Mouse (Mus musculus): Measurements from ENCODE around the gene Fnip2. TPM values are rescaled to one million over a fixed set of nuclear protein-coding genes. Genes with fewer than 3 reads are reported as not detected.

The Fnip2 gene
- polyA plus RNA-seq, 1 experiment from 2014 or later: 7.4 TPM

GRCm38 (mm10) chr3:79491614-79492013 is 76.0 kb downstream of the Fnip2 start:
- 53% methylated on average over 3 of the region's 3 CpGs for WGBS
- Histone ChIP-seq H3K4me1 (ENCODE audit: control insufficient read depth, insufficient read depth, low read length) (no peaks in the 10 kb centered on the region), H3K36me3 (ENCODE audit: control insufficient read depth, insufficient read depth, low read length) (peaks cover 15% of the 10 kb centered on the region; the same call in 1 of the 2 replicates)

GRCm38 (mm10) chr3:79490102-79490501 is 77.5 kb downstream of the Fnip2 start:
- 88% methylated on average over 5 of the region's 5 CpGs for WGBS
- H3K9ac ChIP-seq (replicated peaks; ENCODE audit: low read depth, low read length): no peak overlapping the region
- H3K4me3 ChIP-seq (ENCODE audit: low read depth, low read length): no peak overlapping the region
- no peak for ATAC-seq (ENCODE audit: insufficient number of reproducible peaks, insufficient read depth, low FRiP score, low read depth)
- H3K4me1 ChIP-seq (ENCODE audit: control insufficient read depth, insufficient read depth, low read length): no peaks in the 10 kb centered on the region
- H3K9me3 ChIP-seq (ENCODE audit: control insufficient read depth, low read depth, low read length): no peaks in the 10 kb centered on the region
- H3K27ac ChIP-seq (ENCODE audit: low read length): no peak overlapping the region
- H3K36me3 ChIP-seq (ENCODE audit: control insufficient read depth, insufficient read depth, low read length): peaks cover 17% of the 10 kb centered on the region; the same call in 1 of the 2 replicates
- H3K27me3 ChIP-seq (ENCODE audit: control insufficient read depth, insufficient read depth, low read length): no peaks in the 10 kb centered on the region
- H3K4me2 ChIP-seq (replicated peaks; ENCODE audit: low read depth, low read length): no peak overlapping the region

More at GRCm38 (mm10) chr3:79491614-79492013, 76.0 kb downstream of the Fnip2 start:
- ATAC-seq (ENCODE audit: insufficient number of reproducible peaks, insufficient read depth, low FRiP score, low read depth): no peak
- H3K9me3 ChIP-seq (ENCODE audit: control insufficient read depth, low read depth, low read length): no peaks in the 10 kb centered on the region
- H3K9ac ChIP-seq (replicated peaks; ENCODE audit: low read depth, low read length): no peak overlapping the region
- no peak overlapping the region for H3K27ac ChIP-seq (ENCODE audit: low read length)
- H3K4me2 ChIP-seq (replicated peaks; ENCODE audit: low read depth, low read length): no peak overlapping the region
- no peaks in the 10 kb centered on the region for H3K27me3 ChIP-seq (ENCODE audit: control insufficient read depth, insufficient read depth, low read length)
- no peak overlapping the region for H3K4me3 ChIP-seq (ENCODE audit: low read depth, low read length)

GRCm38 (mm10) chr3:79488025-79488424 is 79.6 kb downstream of the Fnip2 start:
- H3K4me3 ChIP-seq (ENCODE audit: low read depth, low read length): no peak overlapping the region
- peaks cover 15% of the 10 kb centered on the region; the same call in 1 of the 2 replicates for H3K36me3 ChIP-seq (ENCODE audit: control insufficient read depth, insufficient read depth, low read length)
- ATAC-seq (ENCODE audit: insufficient number of reproducible peaks, insufficient read depth, low FRiP score, low read depth): no peak
- WGBS: 92% methylated on average over 7 of the region's 7 CpGs
- H3K9me3 ChIP-seq (ENCODE audit: control insufficient read depth, low read depth, low read length): no peaks in the 10 kb centered on the region
- H3K4me2 ChIP-seq (replicated peaks; ENCODE audit: low read depth, low read length): no peak overlapping the region
- H3K4me1 ChIP-seq (ENCODE audit: control insufficient read depth, insufficient read depth, low read length): no peaks in the 10 kb centered on the region
- H3K27me3 ChIP-seq (ENCODE audit: control insufficient read depth, insufficient read depth, low read length): no peaks in the 10 kb centered on the region
- no peak overlapping the region for H3K9ac ChIP-seq (replicated peaks; ENCODE audit: low read depth, low read length)
- no peak overlapping the region for H3K27ac ChIP-seq (ENCODE audit: low read length)

- no peak overlapping the region for H3K4me3 ChIP-seq (ENCODE audit: low read depth, low read length)
- H3K27ac ChIP-seq (ENCODE audit: low read length): no peak overlapping the region
- no peak for ATAC-seq (ENCODE audit: insufficient number of reproducible peaks, insufficient read depth, low FRiP score, low read depth)
- no peaks in the 10 kb centered on the region for H3K27me3 ChIP-seq (ENCODE audit: control insufficient read depth, insufficient read depth, low read length)
- no peaks in the 10 kb centered on the region for H3K9me3 ChIP-seq (ENCODE audit: control insufficient read depth, low read depth, low read length)
- peaks cover 19% of the 10 kb centered on the region; the same call in 1 of the 2 replicates for H3K36me3 ChIP-seq (ENCODE audit: control insufficient read depth, insufficient read depth, low read length)
- WGBS: 88% methylated on average over 16 of the region's 16 CpGs
- H3K9ac ChIP-seq (replicated peaks; ENCODE audit: low read depth, low read length): no peak overlapping the region
- no peak overlapping the region for H3K4me2 ChIP-seq (replicated peaks; ENCODE audit: low read depth, low read length)
- H3K4me1 ChIP-seq (ENCODE audit: control insufficient read depth, insufficient read depth, low read length): no peaks in the 10 kb centered on the region
Observed at GRCm38 (mm10) chr3:79484286-79485063, 83.1 kb downstream of the Fnip2 start.

GRCm38 (mm10) chr3:79478880-79479279 is 88.7 kb downstream of the Fnip2 start:
- Histone ChIP-seq H3K9me3 (ENCODE audit: control insufficient read depth, low read depth, low read length) (no peaks in the 10 kb centered on the region), H3K4me1 (ENCODE audit: control insufficient read depth, insufficient read depth, low read length) (no peaks in the 10 kb centered on the region), H3K4me3 (ENCODE audit: low read depth, low read length) (no peak overlapping the region), H3K36me3 (ENCODE audit: control insufficient read depth, insufficient read depth, low read length) (peaks cover 8% of the 10 kb centered on the region; the same call in 1 of the 2 replicates), H3K4me2 (replicated peaks; ENCODE audit: low read depth, low read length) (no peak overlapping the region), H3K27me3 (ENCODE audit: control insufficient read depth, insufficient read depth, low read length) (no peaks in the 10 kb centered on the region), H3K9ac (replicated peaks; ENCODE audit: low read depth, low read length) (no peak overlapping the region), H3K27ac (ENCODE audit: low read length) (no peak overlapping the region)
- 77% methylated on average over 4 of the region's 4 CpGs for WGBS
- no peak for ATAC-seq (ENCODE audit: insufficient number of reproducible peaks, insufficient read depth, low FRiP score, low read depth)

GRCm38 (mm10) chr3:79478400-79478799 is 89.2 kb downstream of the Fnip2 start:
- 85% methylated on average over 8 of the region's 8 CpGs for whole genome bisulfite sequencing
- no peak for ATAC-seq (ENCODE audit: insufficient number of reproducible peaks, insufficient read depth, low FRiP score, low read depth)
- no peak overlapping the region for H3K4me3 ChIP-seq (ENCODE audit: low read depth, low read length)
- H3K27me3 ChIP-seq (ENCODE audit: control insufficient read depth, insufficient read depth, low read length): no peaks in the 10 kb centered on the region
- H3K36me3 ChIP-seq (ENCODE audit: control insufficient read depth, insufficient read depth, low read length): peaks cover 8% of the 10 kb centered on the region; the same call in 1 of the 2 replicates
- no peak overlapping the region for H3K27ac ChIP-seq (ENCODE audit: low read length)
- H3K9ac ChIP-seq (replicated peaks; ENCODE audit: low read depth, low read length): no peak overlapping the region
- no peak overlapping the region for H3K4me2 ChIP-seq (replicated peaks; ENCODE audit: low read depth, low read length)
- H3K4me1 ChIP-seq (ENCODE audit: control insufficient read depth, insufficient read depth, low read length): no peaks in the 10 kb centered on the region
- H3K9me3 ChIP-seq (ENCODE audit: control insufficient read depth, low read depth, low read length): no peaks in the 10 kb centered on the region

GRCm38 (mm10) chr3:79475980-79476379 is 91.6 kb downstream of the Fnip2 start:
- H3K4me2 ChIP-seq (replicated peaks; ENCODE audit: low read depth, low read length): no peak overlapping the region
- H3K27ac ChIP-seq (ENCODE audit: low read length): no peak overlapping the region
- WGBS: 76% methylated on average over 2 of the region's 2 CpGs
- H3K36me3 ChIP-seq (ENCODE audit: control insufficient read depth, insufficient read depth, low read length): 0 out of 2 replicates have a peak, but pooled peaks cover 4% of the 10 kb centered on the region
- H3K4me3 ChIP-seq (ENCODE audit: low read depth, low read length): no peak overlapping the region
- H3K4me1 ChIP-seq (ENCODE audit: control insufficient read depth, insufficient read depth, low read length): no peaks in the 10 kb centered on the region
- ATAC-seq (ENCODE audit: insufficient number of reproducible peaks, insufficient read depth, low FRiP score, low read depth): no peak
- H3K27me3 ChIP-seq (ENCODE audit: control insufficient read depth, insufficient read depth, low read length): no peaks in the 10 kb centered on the region
- H3K9me3 ChIP-seq (ENCODE audit: control insufficient read depth, low read depth, low read length): no peaks in the 10 kb centered on the region
- H3K9ac ChIP-seq (replicated peaks; ENCODE audit: low read depth, low read length): no peak overlapping the region

- no peak for ATAC-seq (ENCODE audit: insufficient number of reproducible peaks, insufficient read depth, low FRiP score, low read depth)
- H3K9me3 ChIP-seq (ENCODE audit: control insufficient read depth, low read depth, low read length): no peaks in the 10 kb centered on the region
- H3K27me3 ChIP-seq (ENCODE audit: control insufficient read depth, insufficient read depth, low read length): no peaks in the 10 kb centered on the region
- no peak overlapping the region for H3K4me2 ChIP-seq (replicated peaks; ENCODE audit: low read depth, low read length)
- H3K27ac ChIP-seq (ENCODE audit: low read length): no peak overlapping the region
- H3K36me3 ChIP-seq (ENCODE audit: control insufficient read depth, insufficient read depth, low read length): no peaks in the 10 kb centered on the region; the same call in 1 of the 2 replicates
- H3K9ac ChIP-seq (replicated peaks; ENCODE audit: low read depth, low read length): no peak overlapping the region
- no peak overlapping the region for H3K4me3 ChIP-seq (ENCODE audit: low read depth, low read length)
- no peaks in the 10 kb centered on the region for H3K4me1 ChIP-seq (ENCODE audit: control insufficient read depth, insufficient read depth, low read length)
- 76% methylated on average over 4 of the region's 4 CpGs for WGBS
Observed at GRCm38 (mm10) chr3:79474911-79475310, 92.7 kb downstream of the Fnip2 start.

Data from stomach, embryonic 14.5 days (tissue).